Mouse (Mus musculus) fibroblast of lung, adult 2 months (primary cell): ENCODE data around the gene Fam131a.
A peak's percentile ranks its signal among the peaks of the same experiment; 100 is the strongest.

ENCODE experiments used
- DNase-seq: peaks from one replicate; pipeline ENCODE4 v3.0.0-alpha.2; 2011; ENCODE audit warnings: low read depth

The Fam131a gene

DNA sequence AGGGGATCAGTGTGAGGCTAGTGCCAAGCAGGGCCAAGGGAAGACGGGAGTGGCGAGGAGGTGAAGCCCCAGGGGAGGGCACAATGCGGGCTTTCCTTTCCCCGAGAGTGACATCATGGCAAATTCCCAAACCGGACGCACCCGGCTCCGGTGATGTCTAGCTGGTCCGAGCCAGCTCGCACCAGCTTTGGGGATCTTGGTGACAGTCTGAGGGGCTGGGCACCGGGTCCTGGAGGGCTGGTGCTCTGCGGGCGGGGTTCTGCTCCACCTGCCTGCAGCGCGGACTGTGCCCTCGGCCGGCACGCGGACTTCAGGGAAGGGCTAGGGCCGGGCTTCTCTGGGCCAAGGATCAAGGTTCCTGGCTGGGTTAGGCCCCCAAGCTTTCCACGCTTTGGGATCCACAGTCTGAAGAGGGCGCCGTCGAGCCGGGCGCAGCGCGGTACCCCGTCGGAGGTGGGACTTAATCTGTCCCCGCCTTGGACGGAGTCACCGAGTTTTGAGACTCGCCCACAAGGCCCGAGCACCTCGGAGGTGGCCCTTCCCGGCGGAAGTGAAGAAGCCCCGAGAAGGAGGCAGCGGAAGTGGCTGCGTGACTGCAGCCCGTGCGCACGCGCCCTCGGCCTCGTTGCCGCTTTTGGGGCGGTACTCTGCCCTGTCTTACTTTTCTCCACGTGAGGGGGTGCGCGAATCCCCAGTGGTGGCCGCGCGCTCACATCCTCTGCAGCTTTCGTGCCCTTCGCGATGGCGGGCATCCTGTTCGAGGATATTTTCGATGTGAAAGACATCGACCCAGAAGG lies 24.3 kb downstream of the Fam131a start, which contains the start of the genes Polr2h and Clcn2:
Polr2h (plus strand) TSS at position 485 of the 797 bp plus-strand sequence.
Clcn2 (minus strand) TSS at position 566 of the 797 bp plus-strand sequence.
- peak; percentile 94 for DNase-seq

DNA sequence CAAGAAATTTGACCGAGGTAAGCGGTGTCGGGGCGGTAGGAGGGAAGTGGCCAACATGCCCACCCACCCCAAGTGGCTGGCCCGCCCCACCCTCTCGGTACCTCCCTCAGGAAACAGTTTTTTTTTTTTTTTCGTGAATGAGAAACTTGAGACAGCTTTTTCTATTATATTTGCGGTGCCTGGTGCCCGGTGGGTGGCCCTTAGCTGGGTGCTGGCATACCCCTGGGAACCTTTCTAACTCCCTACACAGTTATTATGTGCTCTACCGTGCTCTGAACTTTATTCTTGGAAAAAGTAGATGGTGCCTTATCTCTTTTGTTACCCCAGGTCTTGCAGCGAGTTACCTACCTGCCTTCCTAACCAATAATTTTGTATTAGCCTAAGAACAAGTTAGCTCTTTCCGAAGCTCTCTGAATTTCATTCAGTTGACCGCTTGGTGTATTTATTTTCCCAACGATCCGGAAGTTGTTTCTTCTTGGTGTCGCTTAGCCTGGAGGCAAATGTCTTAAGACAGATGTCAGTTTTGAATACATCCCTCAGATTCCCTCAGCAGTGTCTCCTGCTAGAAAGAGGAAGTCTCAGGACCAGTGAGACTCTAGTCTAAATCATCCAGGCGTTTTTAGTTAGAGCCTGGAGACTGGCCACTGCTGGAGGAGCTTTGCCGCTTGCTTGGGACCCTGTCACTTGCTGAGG lies 25.1 kb downstream of the Fam131a start:
- DNase-seq = no peak

DNA sequence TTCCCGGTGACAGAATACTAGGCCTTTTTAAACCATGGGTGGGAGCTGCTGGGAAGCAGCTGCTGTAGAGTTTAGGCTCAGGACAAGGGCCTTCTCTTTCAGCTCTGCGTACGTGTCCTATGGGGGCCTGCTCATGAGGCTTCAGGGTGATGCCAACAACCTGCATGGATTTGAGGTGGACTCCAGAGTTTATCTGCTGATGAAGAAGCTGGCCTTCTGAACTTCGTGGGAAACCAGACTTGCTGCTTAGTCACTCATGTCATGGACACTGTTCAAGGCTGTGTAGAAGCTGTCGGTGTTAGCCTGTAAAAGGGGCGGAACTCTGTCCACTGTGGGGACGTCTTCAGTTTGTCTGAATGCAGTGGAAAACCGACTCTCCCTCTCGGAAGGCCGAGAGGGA lies 28.8 kb downstream of the Fam131a start:
- DNase-seq = no peak

DNA sequence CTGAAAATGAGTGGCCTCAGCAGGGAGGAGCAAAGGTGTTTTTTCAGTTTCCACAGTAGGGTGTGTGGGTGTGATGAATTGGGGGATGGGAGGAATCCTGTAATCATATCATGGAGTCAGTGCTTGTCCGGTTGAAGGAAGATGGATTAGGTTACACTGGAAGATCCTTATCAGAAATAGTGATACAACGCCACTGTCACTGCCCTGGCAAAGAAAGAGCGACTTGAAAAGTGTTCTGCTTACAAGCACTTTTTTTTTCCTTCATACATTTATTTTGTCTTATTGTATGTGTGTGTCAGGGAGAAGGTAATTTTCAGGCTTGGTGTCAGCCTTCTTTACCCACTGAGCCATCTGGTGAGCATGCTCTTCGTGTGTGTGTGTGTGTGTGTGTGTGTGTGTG lies 29.7 kb downstream of the Fam131a start:
- DNase-seq = no peak

DNA sequence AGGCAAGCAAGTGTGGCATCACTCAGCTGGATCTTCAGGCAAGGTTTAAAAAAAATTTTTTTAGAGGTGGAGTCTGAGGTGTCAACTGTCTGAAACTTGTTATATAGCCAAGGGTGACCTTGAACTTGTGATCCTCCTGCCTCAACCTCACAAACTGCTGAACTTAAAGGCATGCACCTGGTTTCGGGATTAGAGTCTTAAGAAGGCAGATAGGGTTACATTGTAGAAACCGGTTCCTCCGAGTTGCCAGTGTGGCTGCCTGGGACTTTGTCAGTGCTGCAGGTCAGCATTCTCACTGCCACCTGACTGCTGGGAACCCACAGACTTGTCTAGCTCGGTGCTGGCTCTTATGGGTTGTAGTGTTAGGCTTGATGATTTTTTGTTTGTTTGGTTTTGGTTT lies 30.2 kb downstream of the Fam131a start:
- no peak for DNase-seq

DNA sequence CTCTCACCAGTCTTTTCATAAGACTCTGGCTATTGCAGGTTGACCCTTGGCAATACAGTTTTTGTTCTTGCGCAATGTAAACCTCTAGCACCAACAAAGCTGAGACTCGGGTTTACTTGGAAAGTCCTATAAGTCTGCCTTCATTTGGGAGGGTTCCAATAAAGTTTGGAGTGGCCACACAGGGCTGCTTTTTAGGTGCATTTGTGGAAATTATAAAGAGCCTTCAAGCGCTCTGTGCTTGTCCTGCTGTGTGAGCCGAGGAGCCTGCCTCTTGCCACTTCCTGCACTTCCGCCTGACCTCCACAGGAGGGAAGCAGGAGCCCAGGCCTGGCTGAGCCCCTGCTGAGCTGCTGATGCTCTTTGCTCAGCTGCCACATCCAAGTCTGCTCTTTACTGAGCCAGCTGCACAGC lies 31.3 kb downstream of the Fam131a start:
- DNase-seq = peak; percentile 46

DNA sequence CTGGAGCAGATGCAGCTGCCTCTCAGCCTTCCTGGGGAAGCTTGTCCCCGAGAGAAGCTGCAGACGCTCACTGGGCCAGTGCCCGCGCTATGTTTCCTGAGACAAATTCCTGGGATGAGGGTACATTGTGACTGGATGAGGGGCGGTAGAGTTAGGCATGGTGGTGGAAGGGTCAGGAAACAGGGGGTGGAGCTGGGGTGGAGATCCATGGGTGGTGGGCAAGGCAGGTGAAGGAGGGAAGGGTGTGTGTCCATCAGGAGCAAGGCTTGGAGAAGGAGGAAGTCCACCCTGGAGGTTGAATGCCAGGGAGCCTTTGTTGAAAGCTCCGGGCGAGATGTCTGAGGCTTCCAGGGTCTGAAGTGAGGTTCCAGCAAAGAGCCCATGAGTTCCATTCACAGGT lies 32.3 kb downstream of the Fam131a start:
- DNase-seq = no peak

DNA sequence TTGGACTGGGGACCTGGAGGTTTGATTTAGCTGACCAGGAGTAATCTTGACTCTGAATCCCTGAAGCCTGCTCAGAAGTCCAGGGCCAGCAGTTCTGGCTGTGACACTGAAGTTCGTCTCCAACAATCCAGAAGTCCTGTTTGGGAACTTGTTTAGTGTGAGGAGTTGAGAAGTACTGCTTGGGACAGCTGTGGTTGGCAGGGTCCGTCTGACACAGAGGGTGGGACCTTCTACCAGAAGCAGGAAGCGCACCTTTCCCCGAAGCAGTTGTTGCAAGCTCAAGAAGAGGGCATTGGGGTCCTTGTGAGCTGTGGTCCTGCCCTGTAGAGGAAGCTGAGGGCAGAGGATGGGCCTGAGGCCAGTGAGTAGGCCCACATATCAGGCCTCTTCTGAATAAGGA lies 32.7 kb downstream of the Fam131a start:
- no peak for DNase-seq

DNA sequence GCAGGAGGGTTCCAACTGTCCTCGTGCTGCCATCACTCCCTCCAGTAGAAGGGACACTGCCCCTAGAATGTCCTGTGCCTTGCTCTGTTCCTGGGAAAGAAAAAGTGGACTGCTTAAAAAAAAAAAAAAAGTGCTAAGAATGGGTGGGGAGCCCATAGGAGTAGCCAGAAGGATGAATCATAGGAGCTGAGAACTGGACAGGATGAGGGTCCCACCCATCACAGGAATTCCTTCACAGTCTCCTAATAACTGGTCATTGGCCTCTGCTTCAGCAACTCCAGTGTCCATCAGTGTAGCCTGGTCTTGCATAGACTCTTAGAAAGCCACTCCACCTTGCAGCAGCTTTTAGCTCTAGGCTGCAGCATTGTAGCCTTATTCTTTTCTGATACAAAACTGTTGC lies 33.3 kb downstream of the Fam131a start:
- DNase-seq = peak; percentile 56

DNA sequence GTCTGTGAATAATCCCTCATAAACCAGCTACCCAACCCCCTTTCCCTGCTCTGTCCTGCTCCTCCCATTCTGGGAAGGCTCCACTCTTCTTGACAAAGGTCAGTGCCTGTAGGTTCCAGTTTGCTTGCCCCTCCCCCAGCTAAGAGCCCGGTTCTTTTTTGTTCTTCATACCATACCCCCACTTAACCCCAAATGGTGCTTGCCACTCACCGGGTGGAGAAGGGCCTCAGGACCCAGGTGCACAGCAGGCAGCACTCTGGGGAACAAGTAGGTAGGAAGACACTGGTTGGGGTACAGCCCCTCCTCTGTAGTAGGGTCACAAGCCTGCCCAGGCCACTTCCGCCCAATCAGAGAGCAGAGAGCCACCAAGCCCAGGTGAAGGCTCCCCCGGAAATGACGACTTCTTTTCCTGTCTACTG lies 37.3 kb downstream of the Fam131a start:
- DNase-seq = no peak

DNA sequence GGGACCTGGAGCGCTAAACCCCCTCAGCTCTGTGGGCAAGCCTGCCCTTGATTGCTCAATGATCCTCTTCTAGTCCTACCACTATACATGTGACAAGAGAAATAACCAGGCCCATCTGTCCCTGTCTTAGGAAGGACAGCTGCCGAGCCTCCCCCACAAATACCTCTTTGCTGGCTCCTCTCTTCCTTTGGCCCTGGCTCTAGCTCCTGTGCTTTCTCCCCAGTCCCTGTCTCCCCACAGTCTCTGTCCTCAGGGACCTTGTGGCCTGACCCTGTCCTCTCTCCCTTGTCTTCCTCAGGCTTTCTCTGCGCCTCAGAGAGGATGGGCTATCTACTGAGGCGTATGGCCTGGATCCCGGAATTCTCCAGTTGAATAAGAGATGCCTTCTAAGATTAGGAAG lies 38.6 kb downstream of the Fam131a start:
- no peak for DNase-seq

DNA sequence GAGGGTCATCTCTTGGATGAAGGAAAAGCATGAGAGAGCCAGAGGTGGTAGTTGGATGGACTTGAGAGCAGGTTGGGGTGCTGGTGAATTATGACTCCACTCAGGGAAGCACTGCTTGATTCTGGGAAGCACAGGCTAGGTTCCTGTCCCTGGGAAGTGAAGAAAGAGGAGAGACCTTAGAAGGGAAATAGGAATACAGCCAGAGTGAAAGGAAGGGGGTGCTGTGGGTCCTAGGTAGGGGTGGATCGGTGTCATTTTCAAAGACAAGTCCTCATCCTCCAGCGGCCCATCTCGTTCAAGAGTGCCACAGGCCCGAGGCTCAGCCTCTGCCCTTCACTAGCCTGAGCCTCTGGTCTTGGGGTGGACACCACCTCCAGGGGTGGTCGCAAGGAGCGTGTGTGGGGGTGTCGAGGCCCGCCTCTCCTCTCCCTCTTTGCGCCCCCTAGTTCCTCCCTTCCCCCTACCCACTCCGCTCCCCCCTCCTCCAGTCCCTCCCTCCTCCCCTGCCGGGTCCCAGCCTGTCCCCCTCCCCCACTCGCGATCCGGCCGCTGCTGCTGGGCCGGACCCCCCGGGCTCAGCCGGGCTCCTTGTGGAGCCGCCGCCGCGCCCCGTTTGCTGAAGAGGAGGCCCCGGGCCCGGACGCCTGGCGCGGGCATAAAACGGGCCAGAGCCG lies 39.3 kb downstream of the Fam131a start:
- DNase-seq = no peak

DNA sequence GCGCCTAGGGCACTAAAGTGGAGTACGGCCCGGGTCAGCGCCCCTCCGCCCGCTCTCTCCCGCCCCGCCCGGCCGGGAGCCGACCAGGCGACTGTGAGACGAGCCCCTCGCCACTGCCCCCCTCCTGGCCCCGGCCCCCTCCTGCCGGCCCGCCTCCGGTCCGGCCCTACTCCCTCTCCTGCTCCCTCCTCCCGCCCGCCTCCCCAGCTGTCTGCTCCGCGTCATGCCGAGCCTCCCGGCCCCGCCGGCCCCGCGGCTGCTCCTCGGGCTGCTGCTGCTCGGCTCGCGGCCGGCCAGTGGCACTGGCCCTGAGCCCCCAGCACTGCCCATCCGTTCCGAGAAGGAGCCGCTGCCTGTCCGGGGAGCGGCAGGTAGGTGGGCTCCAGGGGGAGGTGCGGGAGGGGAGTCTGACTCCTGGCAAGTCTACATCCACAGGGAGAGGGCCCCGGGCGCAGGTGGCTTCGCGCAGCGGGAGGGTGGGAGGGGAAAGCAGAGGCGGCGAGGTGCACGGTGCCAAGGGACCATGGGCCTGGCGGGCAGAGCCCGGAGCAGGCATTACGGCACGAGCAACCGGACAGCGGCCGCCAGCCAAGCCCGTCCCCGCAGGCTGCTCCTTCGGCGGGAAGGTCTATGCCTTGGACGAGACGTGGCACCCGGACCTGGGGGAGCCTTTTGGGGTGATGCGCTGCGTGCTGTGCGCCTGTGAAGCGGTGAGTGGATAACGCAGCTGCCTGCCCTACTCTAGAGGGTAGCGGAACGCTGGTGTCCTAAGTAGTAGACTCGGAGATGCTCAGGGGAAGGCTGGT lies 40.1 kb downstream of the Fam131a start, which contains the start of gene Chrd:
Chrd (plus strand) TSS at position 203 of the 806 bp plus-strand sequence.
- DNase-seq = no peak

DNA sequence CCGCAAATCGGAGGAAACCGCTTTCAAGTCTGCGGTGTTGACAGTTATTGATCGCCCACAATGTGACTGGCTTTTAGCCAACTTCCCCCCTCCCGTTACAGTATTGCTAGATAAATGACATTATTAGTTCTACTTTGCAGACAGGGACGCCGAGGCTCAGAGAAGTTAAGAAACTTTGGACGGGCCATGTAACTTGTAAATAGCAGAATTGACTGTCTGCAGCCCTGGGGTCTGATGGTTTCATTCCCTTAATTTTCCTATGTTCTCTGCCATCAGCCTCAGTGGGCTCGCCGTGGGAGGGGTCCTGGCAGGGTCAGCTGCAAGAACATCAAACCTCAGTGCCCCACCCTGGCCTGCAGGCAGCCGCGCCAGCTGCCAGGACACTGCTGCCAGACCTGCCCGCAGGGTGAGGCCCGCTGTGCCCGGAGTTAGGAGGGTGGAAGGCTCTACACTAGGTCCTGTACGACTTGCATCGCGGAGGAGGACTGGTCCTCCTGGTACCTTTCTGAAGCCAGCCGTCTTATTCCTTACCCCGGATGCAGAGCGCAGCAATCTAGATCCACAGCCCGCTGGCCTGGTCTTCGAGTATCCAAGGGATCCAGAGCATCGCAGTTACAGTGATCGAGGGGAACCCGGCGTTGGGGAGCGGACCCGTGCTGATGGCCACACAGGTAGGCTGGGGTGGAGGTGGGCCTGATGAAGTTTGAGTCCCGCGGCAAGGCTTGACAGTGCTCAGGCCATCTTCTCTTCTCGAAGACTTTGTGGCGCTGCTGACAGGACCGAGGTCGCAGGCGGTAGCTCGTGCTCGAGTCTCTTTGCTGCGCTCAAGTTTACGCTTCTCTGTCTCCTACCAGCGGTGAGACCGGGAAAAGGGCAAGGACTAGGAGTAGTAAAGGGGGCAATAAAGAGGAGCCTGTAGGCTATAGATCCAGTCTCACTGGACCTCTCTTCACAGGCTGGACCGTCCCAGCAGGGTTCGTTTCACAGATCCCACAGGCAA lies 41.0 kb downstream of the Fam131a start, which contains the start of gene Thpo:
Thpo (minus strand) TSS at position 781 of the 1,000 bp plus-strand sequence.
- no peak for DNase-seq

DNA sequence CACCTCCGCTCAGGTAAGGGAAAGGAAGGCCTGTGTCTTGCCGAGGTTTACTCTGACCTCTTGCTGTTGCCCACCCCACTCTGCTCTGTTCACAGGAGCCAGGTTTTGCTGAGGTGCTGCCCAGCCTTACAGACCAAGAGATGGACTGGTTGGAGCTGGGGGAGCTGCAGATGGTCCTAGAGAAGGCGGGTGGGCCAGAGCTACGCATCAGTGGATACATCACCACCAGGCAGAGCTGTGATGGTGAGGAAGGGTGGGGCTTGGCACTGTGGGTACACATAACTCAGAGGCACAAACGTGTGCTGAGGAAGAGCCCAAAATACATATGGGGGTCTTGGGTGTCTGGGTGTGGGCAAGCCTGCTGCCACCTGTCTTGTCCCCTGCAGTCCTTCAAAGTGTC lies 42.6 kb downstream of the Fam131a start:
- DNase-seq = no peak

DNA sequence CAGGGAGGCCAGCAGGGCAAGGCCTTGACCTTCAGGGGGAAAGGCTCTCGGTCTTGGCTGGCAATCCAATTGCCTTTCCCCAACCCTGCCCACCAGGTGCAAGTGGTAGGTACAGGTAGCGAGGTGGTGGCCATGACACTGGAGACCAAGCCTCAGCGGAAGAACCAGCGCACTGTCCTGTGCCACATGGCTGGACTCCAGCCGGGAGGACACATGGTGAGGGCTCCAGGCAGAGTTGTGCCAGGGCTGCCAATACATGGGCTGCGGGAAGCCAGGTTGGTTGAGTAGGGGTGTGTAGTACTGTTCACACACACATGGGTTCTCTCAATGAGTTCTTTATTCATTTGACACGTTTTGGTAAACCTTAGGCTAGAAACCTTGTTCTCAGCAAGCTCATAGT lies 43.1 kb downstream of the Fam131a start:
- no peak for DNase-seq

DNA sequence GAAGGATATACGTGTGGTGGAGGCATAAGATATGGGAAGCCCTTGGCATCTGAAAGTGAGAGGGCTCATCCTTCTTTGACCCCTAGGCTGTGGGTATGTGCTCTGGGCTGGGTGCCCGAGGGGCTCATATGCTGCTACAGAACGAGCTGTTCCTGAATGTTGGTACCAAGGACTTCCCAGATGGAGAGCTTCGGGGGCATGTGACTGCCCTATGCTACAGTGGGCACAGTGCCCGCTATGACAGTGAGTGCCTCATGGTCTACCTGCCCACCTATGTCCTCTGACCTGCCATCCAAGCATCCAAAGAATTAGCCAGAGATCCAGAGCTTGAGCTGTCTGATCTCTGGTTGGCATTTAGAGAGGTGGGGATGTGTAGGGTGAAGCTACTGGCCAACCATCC lies 43.8 kb downstream of the Fam131a start:
- no peak for DNase-seq

DNA sequence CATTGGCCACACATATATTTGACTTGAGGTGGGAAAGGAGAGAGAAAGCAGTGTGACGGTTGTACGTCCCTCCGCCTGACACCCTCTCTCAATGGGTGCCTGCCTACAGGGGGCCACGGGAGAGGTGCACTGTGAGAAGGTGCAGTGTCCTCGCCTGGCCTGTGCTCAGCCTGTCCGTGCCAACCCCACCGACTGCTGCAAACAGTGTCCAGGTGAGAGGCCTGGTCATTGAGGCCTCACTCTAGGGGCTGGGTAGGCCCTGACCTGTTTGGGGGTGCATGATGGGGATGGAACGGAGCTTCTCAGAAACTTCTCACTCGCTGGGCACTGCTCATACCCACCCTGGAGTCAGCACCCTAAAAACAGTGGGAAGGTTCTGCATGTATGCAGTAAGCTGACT lies 46.8 kb downstream of the Fam131a start:
- no peak for DNase-seq

DNA sequence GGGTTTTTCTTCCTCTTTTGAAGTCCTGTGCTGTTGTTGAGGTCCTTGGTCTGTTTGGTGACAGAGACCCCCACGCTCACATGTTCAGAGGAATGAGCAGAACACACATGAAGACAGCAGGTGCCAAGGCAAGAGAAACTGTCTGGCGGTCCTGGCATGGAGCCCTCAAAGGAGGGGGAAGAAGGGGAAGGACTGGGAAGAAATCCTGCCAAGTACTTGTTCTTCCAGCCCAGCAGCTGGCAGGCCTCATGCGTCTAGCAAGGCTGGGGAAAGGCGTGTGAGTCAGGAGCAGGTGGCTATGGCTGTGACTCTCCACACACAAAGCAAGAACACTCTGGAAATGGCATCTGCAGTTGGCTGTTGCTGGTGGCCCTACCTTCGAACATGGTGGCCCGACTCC lies 53.6 kb downstream of the Fam131a start:
- peak; percentile 60 for DNase-seq

DNA sequence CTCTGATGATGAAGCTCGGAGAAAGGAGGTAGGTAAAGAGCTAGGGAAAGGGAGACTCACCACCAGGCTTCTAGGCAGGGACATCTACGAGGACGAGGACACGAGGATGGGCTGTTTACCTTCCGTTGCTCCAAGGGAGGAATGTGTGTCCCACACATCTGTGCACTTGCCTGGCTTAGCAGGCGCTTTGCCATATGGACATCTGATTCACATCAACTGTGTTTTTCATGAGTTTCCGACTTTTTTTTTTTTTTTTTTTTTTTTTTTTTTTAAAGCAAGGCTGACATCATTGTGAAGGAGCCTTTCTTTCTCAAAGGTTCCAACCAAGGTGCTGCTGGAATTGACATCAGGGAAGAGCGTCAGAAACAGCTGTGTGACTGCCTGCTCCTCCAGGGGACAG lies 57.5 kb downstream of the Fam131a start:
- no peak for DNase-seq
